Mouse (Mus musculus) embryonic fibroblast, embryonic 13.5 days (primary cell): Measurements from ENCODE around the gene Gstp2.

Experiments
- CTCF ChIP-seq: IDR thresholded peaks from 2 replicates; pipeline ENCODE4 v1.5.1; 2011; ENCODE audit warnings: mild to moderate bottlenecking, control low read depth, low read length, moderate library complexity, borderline replicate concordance; ENCODE audit not compliant: insufficient read depth
- POLR2A ChIP-seq: IDR thresholded peaks from 2 replicates; pipeline ENCODE4 v1.6.1; 2011; ENCODE audit warnings: low read depth, mild to moderate bottlenecking, control low read depth, low read length, moderate library complexity

DNA sequence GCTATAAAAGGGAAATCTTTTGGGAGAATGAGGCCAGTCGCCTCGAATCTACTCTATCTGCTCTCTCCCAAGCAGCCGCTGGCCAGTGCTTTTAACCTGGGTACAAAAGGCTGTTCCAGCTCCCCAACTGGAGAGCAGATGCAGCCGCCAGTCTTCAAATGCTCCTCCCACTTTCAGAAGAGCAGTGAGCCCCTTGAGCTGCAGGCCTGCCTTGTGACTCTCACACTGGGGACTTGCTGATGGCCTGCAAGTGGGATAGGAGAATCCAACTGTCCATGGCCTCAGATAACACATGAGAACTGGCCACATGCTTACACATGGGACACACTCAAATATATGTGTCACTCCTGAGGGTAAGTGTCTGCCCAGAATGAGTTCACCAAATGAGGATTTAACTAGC is 10.9 kb upstream of the Gstp2 start:
- TF ChIP-seq POLR2A (no peak), CTCF (no peak)
